Mouse (Mus musculus) urinary bladder, adult 2 months (tissue): ENCODE data around the gene Tubg2. TPM values are rescaled to one million over a fixed set of nuclear protein-coding genes. Genes with fewer than 3 reads are reported as not detected.

ENCODE experiments used
- DNase-seq: peaks from one replicate; pipeline ENCODE4 v3.0.0; 2022; ENCODE audit warnings: low spot score
- polyA plus RNA-seq: library from polyadenylated mRNA; depleted of rRNA; stranded (reverse); fragments of >200 nt; gene quantifications from 2 replicates; pipeline ENCODE4 v1.2.3, GENCODE M21; 2012; rRNA removed

Gene Tubg2
- polyA plus RNA-seq, 1 experiment, result 3.3 TPM

DNA sequence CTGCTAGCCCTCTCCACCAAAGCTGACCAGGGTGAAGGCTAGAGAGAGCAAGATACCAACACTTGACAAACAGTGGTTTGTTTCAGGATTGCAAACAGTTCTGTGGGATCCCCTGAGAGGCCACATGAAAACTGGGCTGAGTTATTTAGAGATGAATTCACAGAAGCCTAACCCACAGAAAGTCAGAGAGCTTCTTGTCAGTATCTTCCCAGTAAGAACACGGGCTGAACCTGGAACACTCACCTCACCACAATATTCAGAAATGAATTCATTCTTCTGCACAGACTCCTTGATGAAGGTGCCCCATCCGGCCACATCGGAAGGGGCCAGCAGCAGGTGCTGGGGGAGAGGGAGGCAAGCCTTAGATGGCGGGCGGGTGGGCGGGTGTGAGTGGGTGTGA is 38.9 kb downstream of the Tubg2 start:
- DNase-seq, result no peak

DNA sequence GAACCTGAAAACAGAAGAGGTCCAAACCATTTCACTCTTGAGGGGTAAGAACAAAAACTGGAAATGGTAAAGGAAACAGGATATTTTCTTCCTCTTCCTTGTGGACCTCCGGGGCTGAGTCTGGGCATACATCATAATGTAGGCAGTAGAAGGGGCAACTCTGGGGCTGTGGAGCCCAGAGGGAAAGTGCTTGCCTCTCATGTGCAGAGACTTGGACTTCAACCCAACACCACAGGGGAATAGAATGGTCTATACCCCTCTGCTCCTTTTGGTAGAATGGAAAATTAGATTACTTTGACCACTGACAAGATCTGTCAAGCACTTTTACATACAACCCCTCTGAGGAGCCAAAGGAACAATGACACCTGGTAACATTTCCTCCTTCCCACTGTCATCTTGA is 39.4 kb downstream of the Tubg2 start:
- no peak for DNase-seq

DNA sequence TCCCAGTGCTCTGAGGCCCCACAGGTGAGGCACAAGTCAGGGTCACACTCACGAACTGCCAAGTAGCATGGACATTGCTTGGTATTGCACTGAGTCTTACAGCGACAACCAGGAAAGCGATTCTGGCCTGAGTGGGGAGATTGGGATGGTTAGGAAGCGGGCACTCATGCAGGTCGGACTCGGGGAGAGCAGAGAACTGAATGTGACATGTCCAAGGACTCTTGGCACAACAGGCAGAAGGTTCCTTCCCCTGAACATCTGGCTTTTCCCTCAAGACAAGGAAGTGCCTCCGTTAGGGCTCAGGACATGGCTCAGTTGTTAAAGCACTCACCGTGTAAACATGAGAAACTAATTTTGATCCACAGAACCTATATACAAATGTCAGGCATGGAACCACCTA is 39.9 kb downstream of the Tubg2 start:
- no peak for DNase-seq

DNA sequence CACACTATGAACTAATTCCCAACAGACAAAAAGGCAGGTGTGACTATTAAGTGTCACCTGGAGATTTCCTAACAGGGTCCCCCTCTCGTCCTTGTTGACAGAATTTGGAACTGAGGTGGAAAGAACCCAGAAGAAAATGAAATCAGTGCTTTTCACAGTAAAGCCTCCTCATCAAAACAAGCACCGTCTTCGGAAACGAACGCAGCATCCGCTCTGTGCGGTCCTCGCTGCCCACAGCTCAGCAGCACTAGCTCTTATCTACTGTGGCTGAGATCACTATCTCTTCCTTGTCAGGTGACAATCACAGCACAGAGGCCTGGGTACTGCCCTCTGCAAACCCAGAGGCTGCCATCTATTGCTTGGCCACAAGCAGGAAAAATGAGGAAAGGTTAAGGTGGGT is 40.5 kb downstream of the Tubg2 start:
- DNase-seq, result no peak

- no peak for DNase-seq
Measured at GRCm38 (mm10) chr11:101199555-101199954, 43.8 kb downstream of the Tubg2 start.

- no peak for DNase-seq
Measured at GRCm38 (mm10) chr11:101200986-101201385, 45.3 kb downstream of the Tubg2 start.

Other genes with a start within 250 kb of the Tubg2 start
- gene Stat3, start 216.4 kb upstream of the Tubg2 start, polyA plus RNA-seq, result 91.2 and 103 TPM in 2 replicates
- 284 and 420 TPM in 2 replicates for gene Cavin1, start 185.0 kb upstream of the Tubg2 start, polyA plus RNA-seq
- gene Atp6v0a1, start 146.5 kb upstream of the Tubg2 start, polyA plus RNA-seq, result 66.9 and 74.1 TPM in 2 replicates
- gene Naglu, start 85.9 kb upstream of the Tubg2 start, polyA plus RNA-seq, result 27.2 and 29.0 TPM in 2 replicates
- gene Hsd17b1, start 77.5 kb upstream of the Tubg2 start, polyA plus RNA-seq, result 0.56 and 0.57 TPM in 2 replicates
- 25.8 and 38.8 TPM in 2 replicates for gene Coasy, start 73.3 kb upstream of the Tubg2 start, polyA plus RNA-seq
- gene Mlx, start 68.6 kb upstream of the Tubg2 start, polyA plus RNA-seq, result 34.1 and 38.0 TPM in 2 replicates
- 7.1 and 7.9 TPM in 2 replicates for gene Psmc3ip, start 60.5 kb upstream of the Tubg2 start, polyA plus RNA-seq
- 66.2 and 67.3 TPM in 2 replicates for gene Retreg3, start 36.0 kb upstream of the Tubg2 start, polyA plus RNA-seq
- gene Tubg1, start 36.0 kb upstream of the Tubg2 start, polyA plus RNA-seq, result 4.3 and 11.0 TPM in 2 replicates
- gene Cntnap1, start 14.6 kb downstream of the Tubg2 start, polyA plus RNA-seq, result 4.2 and 5.8 TPM in 2 replicates
- 33.9 and 35.6 TPM in 2 replicates for gene Plekhh3, start 15.4 kb downstream of the Tubg2 start, polyA plus RNA-seq
- gene Ccr10, start 19.5 kb downstream of the Tubg2 start, polyA plus RNA-seq, result 0.19 and 0.21 TPM in 2 replicates
- gene Ezh1, start 70.6 kb downstream of the Tubg2 start, polyA plus RNA-seq, result 45.0 and 45.7 TPM in 2 replicates
- gene Ramp2, start 90.1 kb downstream of the Tubg2 start, polyA plus RNA-seq, result 79.5 and 82.0 TPM in 2 replicates
- 73.3 and 91.1 TPM in 2 replicates for gene Vps25, start 97.8 kb downstream of the Tubg2 start, polyA plus RNA-seq
- gene Wnk4, start 104.7 kb downstream of the Tubg2 start, polyA plus RNA-seq, result 7.4 and 10.6 TPM in 2 replicates
- gene Cntd1, start 123.1 kb downstream of the Tubg2 start, polyA plus RNA-seq, result 1.4 and 1.5 TPM in 2 replicates
- 155 and 156 TPM in 2 replicates for gene Coa3, start 123.2 kb downstream of the Tubg2 start, polyA plus RNA-seq
- gene Becn1, start 146.4 kb downstream of the Tubg2 start, polyA plus RNA-seq, result 147 and 154 TPM in 2 replicates
- gene Psme3, start 160.3 kb downstream of the Tubg2 start, polyA plus RNA-seq, result 60.6 and 68.7 TPM in 2 replicates
- gene Aoc2, start 169.2 kb downstream of the Tubg2 start, polyA plus RNA-seq, result 3.8 and 4.8 TPM in 2 replicates
- 59.2 and 75.5 TPM in 2 replicates for gene Aoc3, start 174.7 kb downstream of the Tubg2 start, polyA plus RNA-seq
- gene G6pc, start 211.7 kb downstream of the Tubg2 start, polyA plus RNA-seq, result not detected in 2 replicates